Mouse (Mus musculus): Measurements from ENCODE around the gene Dzank1.

The Dzank1 gene

GRCm38 (mm10) chr2:144526981-144527820 is at the start of gene Dzank1, which contains the start of gene Polr3f:
Gene Dzank1, minus strand, starts transcription at chr2:144527414.
Gene Polr3f, plus strand, starts transcription at chr2:144527718.
- DNase-seq (ENCODE audit: low spot score), result peak; percentile 94

GRCm38 (mm10) chr2:144555820-144556552 is 28.8 kb upstream of the Dzank1 start, which contains the start of gene Sec23b:
Gene Sec23b, plus strand, starts transcription at chr2:144556229.
- DNase-seq (ENCODE audit: low spot score), result peak; percentile 94

GRCm38 (mm10) chr2:144555286-144555819 is 28.1 kb upstream of the Dzank1 start:
- no peak for DNase-seq (ENCODE audit: low spot score)

GRCm38 (mm10) chr2:144553905-144554304 is 26.7 kb upstream of the Dzank1 start:
- no peak for DNase-seq (ENCODE audit: low spot score)

- peak; percentile 65 for DNase-seq (ENCODE audit: low spot score)
Measured at GRCm38 (mm10) chr2:144550529-144550928, 23.3 kb upstream of the Dzank1 start, which contains the start of gene Rbbp9. Gene Rbbp9, minus strand, starts transcription at chr2:144550869.

- no peak for DNase-seq (ENCODE audit: low spot score)
Measured at GRCm38 (mm10) chr2:144547559-144547958, 20.3 kb upstream of the Dzank1 start.

- DNase-seq (ENCODE audit: low spot score), result no peak
Measured at GRCm38 (mm10) chr2:144545481-144545880, 18.3 kb upstream of the Dzank1 start.

- DNase-seq (ENCODE audit: low spot score), result no peak
Measured at GRCm38 (mm10) chr2:144545061-144545460, 17.8 kb upstream of the Dzank1 start.

GRCm38 (mm10) chr2:144544630-144545029 is 17.4 kb upstream of the Dzank1 start:
- no peak for DNase-seq (ENCODE audit: low spot score)

- DNase-seq (ENCODE audit: low spot score), result no peak
Measured at GRCm38 (mm10) chr2:144543670-144544069, 16.5 kb upstream of the Dzank1 start.

GRCm38 (mm10) chr2:144541246-144541645 is 14.0 kb upstream of the Dzank1 start:
- DNase-seq (ENCODE audit: low spot score), result no peak

GRCm38 (mm10) chr2:144537123-144537522 is 9.9 kb upstream of the Dzank1 start:
- DNase-seq (ENCODE audit: low spot score), result no peak

GRCm38 (mm10) chr2:144527821-144528174 is 584 bp upstream of the Dzank1 start:
- no peak for DNase-seq (ENCODE audit: low spot score)

GRCm38 (mm10) chr2:144525856-144526255 is 1.4 kb downstream of the Dzank1 start:
- no peak for DNase-seq (ENCODE audit: low spot score)

GRCm38 (mm10) chr2:144519772-144520171 is 7.4 kb downstream of the Dzank1 start:
- DNase-seq (ENCODE audit: low spot score), result no peak

- DNase-seq (ENCODE audit: low spot score), result no peak
Measured at GRCm38 (mm10) chr2:144514619-144515018, 12.6 kb downstream of the Dzank1 start.

- no peak for DNase-seq (ENCODE audit: low spot score)
Measured at GRCm38 (mm10) chr2:144502134-144502533, 25.1 kb downstream of the Dzank1 start.

GRCm38 (mm10) chr2:144489342-144489741 is 37.9 kb downstream of the Dzank1 start:
- no peak for DNase-seq (ENCODE audit: low spot score)

- DNase-seq (ENCODE audit: low spot score), result no peak
Measured at GRCm38 (mm10) chr2:144487476-144487875, 39.7 kb downstream of the Dzank1 start.

GRCm38 (mm10) chr2:144485439-144485838 is 41.8 kb downstream of the Dzank1 start:
- no peak for DNase-seq (ENCODE audit: low spot score)

GRCm38 (mm10) chr2:144484084-144484483 is 43.1 kb downstream of the Dzank1 start:
- DNase-seq (ENCODE audit: low spot score), result no peak

- no peak for DNase-seq (ENCODE audit: low spot score)
Measured at GRCm38 (mm10) chr2:144479421-144479820, 47.8 kb downstream of the Dzank1 start.

- no peak for DNase-seq (ENCODE audit: low spot score)
Measured at GRCm38 (mm10) chr2:144467203-144467602, 60.0 kb downstream of the Dzank1 start.

Measured in ovary, postnatal 36 days (tissue).